Mouse (Mus musculus) monocyte, adult 5-6 weeks (primary cell): ENCODE results near the gene Hmgb2. TPM values are rescaled to one million over a fixed set of nuclear protein-coding genes. Genes with fewer than 3 reads are reported as not detected.

Source experiments
- ATAC-seq: fragments of 153-309, 156-312 bp; replicated peaks from 2 replicates; pipeline ENCODE4 v1.8.0; 2017; ENCODE audit warnings: mild to moderate bottlenecking; ENCODE audit not compliant: low TSS enrichment, insufficient number of reproducible peaks, severe bottlenecking, poor library complexity, low FRiP score
- total RNA-seq: library from RNA; stranded (forward); fragments of 200-1000, 200-491, 200-594 nt; gene quantifications from 3 replicates; pipeline ENCODE4 v1.2.3, GENCODE M21; 2017

Hmgb2 gene
- total RNA-seq, 1 experiment from 2014 or later: 175 TPM

GRCm38 (mm10) chr8:57540951-57541350 is 29.2 kb downstream of the Hmgb2 start:
- 0 out of 2 replicates have a peak, but pooled peaks have one; percentile 7 for ATAC-seq

- ATAC-seq: peak; percentile 33
Measured at GRCm38 (mm10) chr8:57541405-57541804, 29.7 kb downstream of the Hmgb2 start.

- no peak for ATAC-seq
Measured at GRCm38 (mm10) chr8:57546401-57546800, 34.7 kb downstream of the Hmgb2 start.

GRCm38 (mm10) chr8:57546834-57547233 is 35.1 kb downstream of the Hmgb2 start:
- ATAC-seq: no peak

GRCm38 (mm10) chr8:57547581-57547980 is 35.9 kb downstream of the Hmgb2 start:
- ATAC-seq: no peak

- no peak for ATAC-seq
Measured at GRCm38 (mm10) chr8:57552102-57553032, 40.7 kb downstream of the Hmgb2 start.

- ATAC-seq: no peak
Measured at GRCm38 (mm10) chr8:57560926-57561325, 49.2 kb downstream of the Hmgb2 start.

GRCm38 (mm10) chr8:57562741-57563140 is 51.0 kb downstream of the Hmgb2 start:
- ATAC-seq: no peak

GRCm38 (mm10) chr8:57563726-57564125 is 52.0 kb downstream of the Hmgb2 start:
- ATAC-seq: no peak

GRCm38 (mm10) chr8:57565039-57565438 is 53.3 kb downstream of the Hmgb2 start:
- ATAC-seq: no peak

Other genes with a start within 250 kb of the Hmgb2 start
- gene Hand2, start 190.9 kb upstream of the Hmgb2 start, total RNA-seq: not detected in 3 replicates
- gene Scrg1, start 56.0 kb upstream of the Hmgb2 start, total RNA-seq: not detected in 3 replicates
- gene Sap30, start 24.0 kb upstream of the Hmgb2 start, total RNA-seq: 66.6 to 145 TPM (median 139 TPM) in 3 replicates
- gene Galnt7, start 141.1 kb downstream of the Hmgb2 start, total RNA-seq: 23.0 to 34.5 TPM (median 26.7 TPM) in 3 replicates